Mouse (Mus musculus): ENCODE results near the gene Atp5d.

GRCm38 (mm10) chr10:80146568-80147011 is 8.2 kb downstream of the Atp5d start:
- TF ChIP-seq CTCF (IDR thresholded peaks at IDR 0.05) = no peak
- peak; percentile 100 for TF ChIP-seq EP300 (IDR thresholded peaks at IDR 0.05; ENCODE audit: insufficient read depth, low read depth, low read length)
- no peak; the same call in 1 of the 2 replicates for TF ChIP-seq POLR2A (IDR thresholded peaks at IDR 0.05; ENCODE audit: insufficient read depth, low read depth, low read length)
